Mouse (Mus musculus) G1E (cell line): ENCODE measurements around the gene Hist1h2bg. TPM values are rescaled to one million over a fixed set of nuclear protein-coding genes. Genes with fewer than 3 reads are reported as not detected.
"Not testable (repeated sequence)": the region's sequence is repeated elsewhere in the genome, so short reads cannot be mapped to it uniquely, and the experiment has no call there.

Experiments
- ATAC-seq: 2 replicates; pipeline ENCODE4 v1.8.0; 2016; ENCODE audit warnings: mild to moderate bottlenecking; ENCODE audit not compliant: insufficient number of reproducible peaks, poor library complexity, low FRiP score, severe bottlenecking; ENCODE audit errors: extremely low read depth
- DNase-seq: peaks from one replicate; pipeline ENCODE4 v3.0.0; 2012; ENCODE audit warnings: low spot score
- H3K27me3 ChIP-seq: 2 replicates; pipeline ENCODE4 v1.6.1; 2012; ENCODE audit warnings: mild to moderate bottlenecking, low read length, inconsistent platforms; ENCODE audit not compliant: insufficient read depth
- H3K36me3 ChIP-seq: replicated peaks from 2 replicates; pipeline ENCODE3; 2012; ENCODE audit warnings: mild to moderate bottlenecking, inconsistent platforms
- H3K4me1 ChIP-seq: 2 replicates; pipeline ENCODE4 v1.6.1; 2012; ENCODE audit warnings: low read depth, low read length, inconsistent platforms, mixed read lengths; ENCODE audit not compliant: insufficient read depth
- H3K4me3 ChIP-seq: 2 replicates; pipeline ENCODE4 v1.5.1; 2012; ENCODE audit warnings: low read depth, mild to moderate bottlenecking, inconsistent platforms, low read length, moderate library complexity, mixed read lengths
- H3K9me3 ChIP-seq: replicated peaks from 2 replicates; pipeline ENCODE4 v1.6.1; 2012; ENCODE audit warnings: inconsistent platforms
- CTCF ChIP-seq: IDR thresholded peaks from 2 replicates; pipeline ENCODE4 v1.5.1; 2012; ENCODE audit warnings: low read depth, low read length, inconsistent platforms, mixed read lengths
- GATA1 ChIP-seq: IDR thresholded peaks from 2 replicates; pipeline ENCODE4 v1.6.1; 2012; ENCODE audit warnings: borderline replicate concordance, low read length, inconsistent platforms, mixed read lengths
- GATA2 ChIP-seq: IDR thresholded peaks from 2 replicates; pipeline ENCODE4 v1.6.1; 2012; ENCODE audit warnings: low read depth, low read length, inconsistent platforms, borderline replicate concordance
- POLR2AphosphoS5 ChIP-seq: IDR thresholded peaks from 2 replicates; pipeline ENCODE4 v1.6.1; 2012; ENCODE audit warnings: low read depth, low read length, inconsistent platforms; ENCODE audit not compliant: insufficient replicate concordance
- TAL1 ChIP-seq: conservative IDR thresholded peaks from 2 replicates; pipeline ENCODE4 v1.6.1; 2012; ENCODE audit warnings: low read depth, low read length, inconsistent platforms, mixed read lengths
- polyA plus RNA-seq: library from polyadenylated mRNA; stranded (reverse); fragments of >175 nt; gene quantifications from 2 replicates; pipeline ENCODE4 v1.2.3, GENCODE M21; 2012
- total RNA-seq, 2 experiments: library from RNA; stranded (forward) in 1 of 2; stranded (reverse) in 1 of 2; fragments of 200-1000 nt in 1 of 2; fragments of >200 nt in 1 of 2; fragmentation: Nextera tagmentation in 1 of 2; gene quantifications; 2 replicates each; pipeline ENCODE4 v1.2.3; 2014 to 2017

Hist1h2bg gene
- total and polyA plus RNA-seq, 3 experiments, result 13.0 to 1,531 (median 1,342) TPM

DNA sequence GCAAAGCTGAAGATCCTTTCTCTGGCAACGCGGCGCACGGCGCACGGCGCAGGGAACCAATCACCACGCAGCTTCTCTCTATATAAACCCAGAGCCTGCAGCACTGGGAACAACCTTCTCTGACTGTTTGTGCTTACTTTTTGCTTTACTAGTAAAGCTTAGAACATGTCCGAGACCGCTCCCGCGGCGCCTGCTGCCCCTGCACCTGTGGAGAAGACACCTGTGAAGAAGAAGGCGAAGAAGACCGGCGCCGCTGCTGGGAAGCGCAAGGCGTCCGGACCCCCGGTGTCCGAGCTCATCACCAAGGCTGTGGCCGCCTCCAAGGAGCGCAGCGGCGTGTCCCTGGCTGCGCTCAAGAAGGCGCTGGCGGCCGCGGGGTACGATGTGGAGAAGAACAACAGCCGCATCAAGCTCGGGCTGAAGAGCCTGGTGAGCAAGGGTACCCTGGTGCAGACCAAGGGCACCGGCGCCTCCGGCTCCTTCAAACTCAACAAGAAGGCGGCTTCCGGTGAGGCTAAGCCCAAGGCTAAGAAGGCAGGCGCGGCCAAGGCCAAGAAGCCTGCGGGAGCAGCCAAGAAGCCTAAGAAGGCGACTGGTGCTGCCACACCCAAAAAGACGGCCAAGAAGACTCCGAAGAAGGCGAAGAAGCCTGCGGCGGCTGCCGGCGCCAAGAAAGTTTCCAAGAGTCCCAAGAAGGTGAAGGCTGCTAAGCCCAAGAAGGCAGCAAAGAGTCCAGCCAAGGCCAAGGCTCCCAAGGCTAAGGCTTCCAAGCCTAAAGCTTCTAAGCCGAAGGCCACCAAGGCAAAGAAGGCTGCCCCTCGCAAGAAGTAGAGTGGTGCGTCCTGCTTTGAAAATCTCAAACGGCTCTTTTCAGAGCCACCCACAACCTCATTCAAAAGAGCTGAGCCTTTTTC is 16.0 kb upstream of the Hist1h2bg start:
- Histone ChIP-seq H3K36me3 (no peaks in the 10 kb centered on the region), H3K4me3 (peak overlapping the region; percentile 68), H3K4me1 (peaks cover 37% of the 10 kb centered on the region), H3K27me3 (no peaks in the 10 kb centered on the region), H3K9me3 (no peaks in the 10 kb centered on the region)
- peak; percentile 47 for ATAC-seq
- TF ChIP-seq POLR2AphosphoS5, result 0 out of 2 replicates have a peak, but pooled peaks have one; percentile 89
- no peak for TF ChIP-seq GATA2
- DNase-seq, result peak; percentile 14

DNA sequence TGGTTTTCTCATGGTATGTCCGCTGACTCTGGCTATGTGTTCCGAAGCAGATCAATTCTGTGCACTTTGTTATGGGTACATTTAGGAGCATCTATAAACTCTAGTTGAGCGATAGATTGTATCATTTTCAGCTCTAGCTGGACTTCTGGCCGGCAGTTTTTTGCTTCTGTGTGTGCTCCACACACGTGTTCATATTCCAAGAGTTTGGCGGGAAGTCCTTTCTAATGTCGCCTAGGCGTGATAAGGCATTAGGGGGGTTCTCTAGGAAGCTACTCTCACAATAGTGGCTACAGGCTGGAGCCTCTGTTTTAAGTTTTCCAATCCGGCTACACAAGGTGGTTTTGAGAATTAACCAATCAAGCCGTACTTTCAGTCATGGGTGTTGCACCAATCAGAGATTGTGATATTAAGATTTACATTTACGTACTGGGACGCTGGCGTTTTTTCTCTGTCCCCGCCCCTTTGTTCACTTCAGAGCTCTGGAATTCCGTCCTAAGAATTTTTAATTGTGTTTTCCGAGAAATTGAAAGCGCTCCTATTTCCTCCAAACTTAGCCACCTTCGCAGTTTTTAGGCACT is 15.3 kb upstream of the Hist1h2bg start:
- Histone ChIP-seq H3K4me3 (peak overlapping the region; percentile 68), H3K36me3 (no peaks in the 10 kb centered on the region), H3K4me1 (peaks cover 31% of the 10 kb centered on the region), H3K27me3 (no peaks in the 10 kb centered on the region), H3K9me3 (no peaks in the 10 kb centered on the region)
- peak; percentile 96; the same call in 1 of the 2 replicates for TF ChIP-seq POLR2AphosphoS5
- no peak for TF ChIP-seq TAL1
- ATAC-seq (peak; percentile 48), DNase-seq (no peak)

DNA sequence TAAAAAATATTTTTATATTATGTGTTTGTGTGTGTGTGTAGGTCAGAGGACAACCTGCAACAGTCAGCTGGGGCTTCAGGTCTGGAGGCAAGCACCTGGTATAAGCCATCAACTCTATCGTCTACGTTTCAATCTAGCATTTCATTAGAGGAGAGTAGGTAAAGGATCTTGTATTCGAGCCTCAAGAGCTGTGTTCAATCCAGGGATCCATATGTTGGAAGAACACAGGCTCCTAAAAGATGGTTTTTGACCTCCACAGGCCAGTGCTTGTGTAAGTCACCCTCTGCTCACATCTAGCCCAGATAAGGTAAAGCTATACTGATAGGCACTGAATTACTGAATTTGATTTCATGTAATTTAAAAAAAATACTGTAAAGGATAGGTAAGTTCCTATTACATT is 14.3 kb upstream of the Hist1h2bg start:
- no peak for ATAC-seq
- TF ChIP-seq GATA2 (no peak), POLR2AphosphoS5 (peak; percentile 63; the same call in 1 of the 2 replicates), GATA1 (no peak), CTCF (no peak), TAL1 (no peak)
- no peaks in the 10 kb centered on the region for H3K9me3 ChIP-seq
- peaks cover 28% of the 10 kb centered on the region for H3K4me1 ChIP-seq
- no peaks in the 10 kb centered on the region for H3K36me3 ChIP-seq
- DNase-seq, result no peak
- H3K4me3 ChIP-seq, result no peak overlapping the region; the same call in 1 of the 2 replicates
- no peaks in the 10 kb centered on the region for H3K27me3 ChIP-seq

DNA sequence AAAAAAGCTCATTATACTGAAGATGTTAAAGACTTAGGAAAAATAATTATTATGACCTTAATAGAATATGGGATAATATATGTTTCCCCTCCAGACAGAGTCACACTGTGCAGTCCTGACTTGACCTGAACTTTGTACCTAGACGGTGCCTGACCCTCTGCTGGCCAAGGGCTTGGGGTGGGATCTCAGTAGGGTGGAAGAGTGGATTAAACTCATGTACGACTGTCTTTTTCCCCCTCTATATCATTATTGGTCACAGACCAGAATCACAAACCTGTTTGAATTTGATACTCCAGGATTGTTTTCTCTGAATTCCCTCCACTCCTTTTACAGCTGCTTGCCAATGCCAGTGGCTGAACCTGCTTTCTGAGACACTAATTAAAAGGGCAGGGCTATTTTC is 10.5 kb upstream of the Hist1h2bg start:
- H3K27me3 ChIP-seq, H3K4me3 ChIP-seq, DNase-seq, H3K36me3 ChIP-seq, H3K9me3 ChIP-seq, ATAC-seq: not testable (repeated sequence)
- H3K4me1 ChIP-seq, result peaks cover 25% of the 10 kb centered on the region
- TF ChIP-seq POLR2AphosphoS5, result peak; percentile 97; the same call in 1 of the 2 replicates

DNA sequence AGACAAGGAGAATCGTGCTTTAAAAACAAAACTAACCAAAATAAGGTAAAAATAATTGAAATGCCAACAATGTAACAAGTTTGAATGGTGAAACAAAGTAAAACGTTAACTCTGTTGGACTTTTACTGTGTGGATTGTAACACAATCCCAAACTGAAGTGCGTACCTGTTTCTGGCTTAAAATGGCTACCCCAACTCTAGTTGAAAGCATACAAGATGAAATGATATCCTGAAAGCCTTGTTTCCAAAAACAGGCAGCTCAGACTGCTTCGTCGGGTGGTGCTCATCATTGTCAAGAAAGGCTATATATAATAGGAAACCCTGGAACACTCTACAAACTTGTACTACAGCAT is 9.7 kb upstream of the Hist1h2bg start:
- peaks cover 25% of the 10 kb centered on the region for H3K4me1 ChIP-seq
- not testable (repeated sequence) for DNase-seq

DNA sequence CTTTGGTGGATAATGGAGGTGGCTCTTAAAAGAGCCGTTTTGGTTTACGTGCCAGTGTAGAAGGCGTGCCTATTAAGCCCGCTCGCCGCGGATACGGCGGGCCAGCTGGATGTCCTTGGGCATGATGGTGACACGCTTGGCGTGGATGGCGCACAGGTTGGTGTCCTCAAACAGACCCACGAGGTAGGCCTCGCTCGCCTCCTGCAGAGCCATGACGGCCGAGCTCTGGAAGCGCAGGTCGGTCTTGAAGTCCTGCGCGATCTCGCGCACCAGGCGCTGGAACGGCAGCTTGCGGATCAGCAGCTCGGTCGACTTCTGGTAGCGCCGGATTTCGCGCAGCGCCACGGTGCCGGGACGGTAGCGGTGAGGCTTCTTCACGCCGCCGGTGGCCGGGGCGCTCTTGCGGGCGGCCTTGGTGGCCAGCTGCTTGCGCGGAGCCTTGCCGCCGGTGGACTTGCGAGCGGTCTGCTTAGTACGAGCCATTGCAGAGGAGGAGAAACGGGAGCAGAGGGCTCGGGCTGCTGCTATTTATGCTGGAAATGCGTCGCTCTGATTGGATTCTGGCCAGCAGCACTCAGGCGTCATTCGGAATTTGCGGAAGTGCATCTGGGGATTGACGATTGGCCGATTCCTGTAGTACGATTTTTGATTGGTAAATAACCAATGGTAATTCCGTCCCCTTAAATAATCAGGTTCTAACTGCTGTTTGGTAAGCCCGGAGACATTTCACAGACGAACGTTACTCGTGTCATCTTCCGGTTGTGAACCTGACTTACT is 9.1 kb upstream of the Hist1h2bg start, which contains the start of gene Hist1h3e:
Gene Hist1h3e, minus strand, starts transcription at position 487 of the 777 bp plus-strand sequence.
- not testable (repeated sequence) for H3K9me3 ChIP-seq, H3K27me3 ChIP-seq, H3K36me3 ChIP-seq
- H3K4me1 ChIP-seq, result peaks cover 22% of the 10 kb centered on the region
- H3K4me3 ChIP-seq, result peak within 1 kb of the TSS; percentile 66
- peak; percentile 98 for TF ChIP-seq POLR2AphosphoS5
- DNase-seq (peak; percentile 73), ATAC-seq (peak; percentile 90)

More for the DNA sequence above, 9.7 kb upstream of the Hist1h2bg start:
- H3K9me3 ChIP-seq, H3K27me3 ChIP-seq, H3K36me3 ChIP-seq: not testable (repeated sequence)
- ATAC-seq, result peak; percentile 24; the same call in 1 of the 2 replicates
- H3K4me3 ChIP-seq, result peak overlapping the region; percentile 66; the same call in 1 of the 2 replicates
